Mouse (Mus musculus) kidney, postnatal 0 days (tissue): ENCODE data around the gene Lsm6. TPM values are rescaled to one million over a fixed set of nuclear protein-coding genes. Genes with fewer than 3 reads are reported as not detected.

Experiments
- ATAC-seq: fragments of 200-750 bp; cut with Nextera tagmentation; replicated peaks from 2 replicates; pipeline ENCODE4 v1.8.0; 2017; ENCODE audit warnings: low read depth, moderate number of reproducible peaks, moderate TSS enrichment, moderate library complexity; ENCODE audit not compliant: low FRiP score
- DNase-seq: peaks from one replicate; pipeline ENCODE4 v3.0.0-alpha.2; 2016; ENCODE audit warnings: low spot score
- H3K27ac ChIP-seq: fragments of 300-500 bp; sonication (generic); 2 replicates; pipeline ENCODE4 v1.5.1; 2014; ENCODE audit warnings: mild to moderate bottlenecking
- H3K27me3 ChIP-seq: fragments of 300-500 bp; sonication (generic); 2 replicates; pipeline ENCODE4 v1.6.1; 2014; ENCODE audit warnings: low read length, mixed read lengths; ENCODE audit not compliant: insufficient read depth
- H3K36me3 ChIP-seq: fragments of 300-500 bp; sonication (generic); 2 replicates; pipeline ENCODE4 v1.6.1; 2014; ENCODE audit warnings: low read length, mixed read lengths; ENCODE audit not compliant: insufficient read depth
- H3K4me1 ChIP-seq: fragments of 300-500 bp; sonication (generic); replicated peaks from 2 replicates; pipeline ENCODE4 v1.6.1; 2014; ENCODE audit warnings: antibody characterized with exemption, low read length, mixed read lengths; ENCODE audit not compliant: insufficient read depth
- H3K4me2 ChIP-seq: fragments of 300-500 bp; sonication (generic); 2 replicates; pipeline ENCODE4 v1.6.1; 2014; ENCODE audit warnings: mild to moderate bottlenecking, low read length, moderate library complexity, mixed read lengths
- H3K4me3 ChIP-seq: fragments of 300-500 bp; sonication (generic); replicated peaks from 2 replicates; pipeline ENCODE4 v1.5.1; 2014; ENCODE audit warnings: low read depth, low read length
- H3K9ac ChIP-seq: fragments of 300-500 bp; sonication (generic); 2 replicates; pipeline ENCODE4 v1.6.1; 2014; ENCODE audit warnings: low read depth, low read length
- H3K9me3 ChIP-seq: fragments of 300-500 bp; sonication (generic); replicated peaks from 2 replicates; pipeline ENCODE4 v1.6.1; 2016; ENCODE audit warnings: low read length, inconsistent platforms, mixed read lengths
- CTCF ChIP-seq: IDR thresholded peaks from 2 replicates; pipeline ENCODE4 v1.5.1; 2016; ENCODE audit warnings: antibody characterized with exemption, low read depth, mild to moderate bottlenecking, moderate library complexity
- WGBS: fragments of 180-500 bp; shearing (Covaris S2); extraction: QIAGEN DNeasy Blood & Tissue Kit; methylation state at CpG from one replicate; pipeline ENCODE4 v1.1.7; 2014; 5-methylcytosine and 5-hydroxymethylcytosine counted together
- polyA plus RNA-seq: library from polyadenylated mRNA; unstranded; fragments of >200 nt; fragmentation: Nextera tagmentation; extraction: Ambion mirVana; gene quantifications from 2 replicates; pipeline ENCODE4 v1.2.1, GENCODE M21; 2015

Gene Lsm6
- 159 and 165 TPM in 2 replicates for polyA plus RNA-seq

DNA sequence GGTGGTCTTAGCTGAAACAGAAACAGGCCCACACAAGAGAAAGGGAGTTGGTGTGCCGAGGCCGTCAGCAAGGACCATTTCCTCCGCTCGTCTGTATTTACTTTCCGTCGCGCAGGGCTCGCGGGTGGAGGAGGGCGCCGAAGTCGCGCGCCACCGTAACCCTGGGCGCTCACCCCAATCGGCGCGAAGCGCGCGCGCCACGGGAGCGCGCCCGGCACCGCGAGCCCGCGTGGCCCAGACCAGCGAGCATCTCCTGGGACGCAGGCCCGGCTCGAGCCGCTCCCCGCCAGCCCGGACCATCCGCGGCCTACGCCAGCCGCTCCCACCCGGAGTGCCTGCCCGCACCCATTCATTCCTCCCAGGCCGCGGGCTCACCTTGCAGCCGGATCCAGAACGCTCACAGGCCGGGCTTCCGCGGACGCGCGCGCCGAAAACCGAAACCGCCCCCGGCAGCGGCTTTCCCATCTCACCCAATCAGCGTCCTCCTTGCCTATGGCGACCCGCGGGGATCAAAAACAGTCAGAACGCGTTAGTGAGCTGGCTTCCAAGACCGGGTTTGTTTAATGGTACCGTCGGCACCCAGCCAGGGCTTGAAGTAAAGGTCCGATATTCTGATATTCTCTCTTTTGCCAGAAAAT lies at the start of gene Lsm6:
Gene Lsm6 (minus strand): TSS at position 468 of the 638 bp plus-strand sequence.
- DNase-seq, result peak; percentile 96
- H3K4me1 ChIP-seq, result no peaks in the 10 kb centered on the region
- TF ChIP-seq CTCF, result no peak
- no peaks in the 10 kb centered on the region for H3K27me3 ChIP-seq
- peak within 1 kb of the TSS; percentile 97 for H3K27ac ChIP-seq
- peak within 1 kb of the TSS; percentile 62 for H3K4me2 ChIP-seq
- ATAC-seq, result peak; percentile 91
- peak within 1 kb of the TSS; percentile 87 for H3K9ac ChIP-seq
- under 1% methylated on average over 60 of the region's 70 CpGs for WGBS
- H3K9me3 ChIP-seq, result no peaks in the 10 kb centered on the region
- no peaks in the 10 kb centered on the region for H3K36me3 ChIP-seq
- peak within 1 kb of the TSS; percentile 83 for H3K4me3 ChIP-seq

- Histone ChIP-seq H3K27ac (no peak overlapping the region), H3K4me3 (no peak overlapping the region), H3K9ac (no peak overlapping the region), H3K27me3 (no peaks in the 10 kb centered on the region), H3K4me2 (no peak overlapping the region), H3K36me3 (no peaks in the 10 kb centered on the region), H3K9me3 (no peaks in the 10 kb centered on the region), H3K4me1 (no peaks in the 10 kb centered on the region)
- DNase-seq, result no peak
- TF ChIP-seq CTCF, result no peak
- ATAC-seq, result no peak
- WGBS, result 77% methylated on average over 2 of the region's 2 CpGs
Observed at GRCm38 (mm10) chr8:78867036-78867435, 46.1 kb upstream of the Lsm6 start.

- no peak for DNase-seq
- WGBS, result 81% methylated on average over 1 of the region's 1 CpGs
Observed at GRCm38 (mm10) chr8:78863001-78863400, 42.1 kb upstream of the Lsm6 start.

GRCm38 (mm10) chr8:78862046-78862445 lies 41.1 kb upstream of the Lsm6 start:
- H3K36me3 ChIP-seq, result no peaks in the 10 kb centered on the region
- H3K4me3 ChIP-seq, result no peak overlapping the region
- ATAC-seq, result no peak
- no peaks in the 10 kb centered on the region for H3K9me3 ChIP-seq
- H3K27ac ChIP-seq, result no peak overlapping the region
- no peaks in the 10 kb centered on the region for H3K27me3 ChIP-seq
- DNase-seq, result no peak
- TF ChIP-seq CTCF, result no peak
- no peak overlapping the region for H3K9ac ChIP-seq
- no peak overlapping the region for H3K4me2 ChIP-seq
- no peaks in the 10 kb centered on the region for H3K4me1 ChIP-seq
- 67% methylated on average over 9 of the region's 9 CpGs for WGBS

More at GRCm38 (mm10) chr8:78863001-78863400, 42.1 kb upstream of the Lsm6 start:
- no peaks in the 10 kb centered on the region for H3K4me1 ChIP-seq
- no peak overlapping the region for H3K4me2 ChIP-seq
- no peak for TF ChIP-seq CTCF
- ATAC-seq, result no peak
- no peak overlapping the region for H3K9ac ChIP-seq
- no peak overlapping the region for H3K27ac ChIP-seq
- no peaks in the 10 kb centered on the region for H3K27me3 ChIP-seq
- H3K4me3 ChIP-seq, result no peak overlapping the region
- no peaks in the 10 kb centered on the region for H3K9me3 ChIP-seq
- no peaks in the 10 kb centered on the region for H3K36me3 ChIP-seq

GRCm38 (mm10) chr8:78860789-78861188 lies 39.8 kb upstream of the Lsm6 start:
- WGBS, result 49% methylated on average over 5 of the region's 5 CpGs
- Histone ChIP-seq H3K9me3 (no peaks in the 10 kb centered on the region), H3K9ac (no peak overlapping the region), H3K4me2 (no peak overlapping the region), H3K4me3 (no peak overlapping the region), H3K36me3 (no peaks in the 10 kb centered on the region), H3K27me3 (no peaks in the 10 kb centered on the region), H3K4me1 (no peaks in the 10 kb centered on the region), H3K27ac (no peak overlapping the region)
- DNase-seq (no peak), ATAC-seq (0 out of 2 replicates have a peak, but pooled peaks have one; percentile 59)
- no peak for TF ChIP-seq CTCF

DNA sequence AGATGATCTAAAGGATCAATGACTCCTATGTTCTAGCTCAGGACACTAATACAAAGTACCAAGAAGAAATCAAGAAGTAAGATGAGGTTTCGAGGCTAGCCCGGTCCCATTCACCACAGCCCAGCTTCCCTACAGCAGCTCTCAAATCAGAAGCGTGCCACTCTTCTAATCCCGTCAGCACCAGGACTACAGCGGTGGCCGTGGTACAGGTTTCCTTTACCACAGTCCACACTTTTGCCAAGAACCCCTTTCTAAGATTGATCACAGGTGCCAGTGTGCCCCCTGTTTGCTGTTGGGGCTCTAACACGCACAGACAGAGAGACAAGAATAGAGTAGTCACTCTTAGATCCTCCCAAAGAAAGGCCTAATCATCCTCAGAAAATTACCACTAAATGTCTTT lies 36.5 kb upstream of the Lsm6 start:
- Histone ChIP-seq H3K27ac (no peak overlapping the region), H3K27me3 (no peaks in the 10 kb centered on the region), H3K4me2 (no peak overlapping the region), H3K9me3 (no peaks in the 10 kb centered on the region), H3K4me1 (no peaks in the 10 kb centered on the region), H3K4me3 (no peak overlapping the region), H3K9ac (no peak overlapping the region), H3K36me3 (no peaks in the 10 kb centered on the region)
- TF ChIP-seq CTCF, result no peak
- ATAC-seq (no peak), DNase-seq (no peak)
- 94% methylated on average over 7 of the region's 7 CpGs for WGBS

- Histone ChIP-seq H3K9me3 (no peaks in the 10 kb centered on the region), H3K27me3 (no peaks in the 10 kb centered on the region), H3K4me1 (no peaks in the 10 kb centered on the region), H3K9ac (no peak overlapping the region), H3K36me3 (no peaks in the 10 kb centered on the region), H3K27ac (no peak overlapping the region), H3K4me3 (no peak overlapping the region), H3K4me2 (no peak overlapping the region)
- DNase-seq (no peak), ATAC-seq (no peak)
- TF ChIP-seq CTCF, result no peak
- 77% methylated on average over 4 of the region's 4 CpGs for WGBS
Observed at GRCm38 (mm10) chr8:78852279-78852678, 31.3 kb upstream of the Lsm6 start.
